Mouse (Mus musculus) liver, embryonic 12.5 days (tissue): Measurements from ENCODE around the gene Trim23. TPM values are rescaled to one million over a fixed set of nuclear protein-coding genes. Genes with fewer than 3 reads are reported as not detected.

ENCODE experiments used
- ATAC-seq: fragments of 200-750 bp; cut with Nextera tagmentation; 2 replicates; pipeline ENCODE4 v1.8.0; 2017; ENCODE audit warnings: moderate number of reproducible peaks, mild to moderate bottlenecking, moderate library complexity
- H3K27ac ChIP-seq: fragments of 300-500 bp; sonication (generic); 2 replicates; pipeline ENCODE4 v1.5.1; 2016; ENCODE audit warnings: mild to moderate bottlenecking
- H3K27me3 ChIP-seq: fragments of 300-500 bp; sonication (generic); replicated peaks from 2 replicates; pipeline ENCODE4 v1.6.1; 2016; ENCODE audit warnings: mild to moderate bottlenecking, moderate library complexity
- H3K36me3 ChIP-seq: fragments of 300-500 bp; sonication (generic); 2 replicates; pipeline ENCODE4 v1.6.1; 2016; ENCODE audit warnings: mild to moderate bottlenecking, moderate library complexity
- H3K4me1 ChIP-seq: fragments of 300-500 bp; sonication (generic); 2 replicates; pipeline ENCODE4 v1.6.1; 2016
- H3K4me2 ChIP-seq: fragments of 300-500 bp; sonication (generic); 2 replicates; pipeline ENCODE4 v1.6.1; 2016; ENCODE audit warnings: mild to moderate bottlenecking, moderate library complexity
- H3K4me3 ChIP-seq: fragments of 300-500 bp; sonication (generic); 2 replicates; pipeline ENCODE4 v1.5.1; 2016; ENCODE audit warnings: mild to moderate bottlenecking, moderate library complexity
- H3K9ac ChIP-seq: fragments of 300-500 bp; sonication (generic); 2 replicates; pipeline ENCODE4 v1.6.1; 2016; ENCODE audit warnings: mild to moderate bottlenecking, moderate library complexity
- H3K9me3 ChIP-seq: fragments of 300-500 bp; sonication (generic); replicated peaks from 2 replicates; pipeline ENCODE4 v1.6.1; 2016; ENCODE audit warnings: mild to moderate bottlenecking, moderate library complexity
- WGBS: fragments of 180-500 bp; shearing (Covaris S2); methylation state at CpG from one replicate; pipeline ENCODE4 v1.1.7; 2016; ENCODE audit not compliant: insufficient replicate concordance; 5-methylcytosine and 5-hydroxymethylcytosine counted together
- polyA plus RNA-seq: library from polyadenylated mRNA; unstranded; fragments of >200 nt; fragmentation: Nextera tagmentation; extraction: Ambion mirVana; gene quantifications from 2 replicates; pipeline ENCODE4 v1.2.1, GENCODE M21; 2016

Gene Trim23
- polyA plus RNA-seq, result 10.6 and 11.4 TPM in 2 replicates

GRCm38 (mm10) chr13:104178650-104179121 is at the start of gene Trim23:
Gene Trim23 (plus strand): TSS chr13:104178797.
- peak within 1 kb of the TSS; percentile 94 for H3K27ac ChIP-seq
- under 1% methylated on average over 38 of the region's 38 CpGs for WGBS
- H3K9me3 ChIP-seq, result no peaks in the 10 kb centered on the region
- peak within 1 kb of the TSS; percentile 74 for H3K4me3 ChIP-seq
- H3K4me2 ChIP-seq, result peak within 1 kb of the TSS; percentile 81
- H3K36me3 ChIP-seq, result peaks cover 38% of the 10 kb centered on the region
- ATAC-seq, result peak; percentile 98
- peaks cover 25% of the 10 kb centered on the region for H3K4me1 ChIP-seq
- H3K27me3 ChIP-seq, result no peaks in the 10 kb centered on the region
- H3K9ac ChIP-seq, result peak within 1 kb of the TSS; percentile 82

GRCm38 (mm10) chr13:104132561-104132960 is 46.0 kb upstream of the Trim23 start:
- no peak overlapping the region for H3K4me3 ChIP-seq
- ATAC-seq, result no peak
- H3K9me3 ChIP-seq, result no peaks in the 10 kb centered on the region
- H3K36me3 ChIP-seq, result no peaks in the 10 kb centered on the region
- H3K4me1 ChIP-seq, result no peaks in the 10 kb centered on the region
- no peak overlapping the region for H3K4me2 ChIP-seq
- H3K9ac ChIP-seq, result no peak overlapping the region
- WGBS, result 63% methylated on average over 2 of the region's 2 CpGs
- no peak overlapping the region for H3K27ac ChIP-seq
- no peaks in the 10 kb centered on the region for H3K27me3 ChIP-seq

GRCm38 (mm10) chr13:104134510-104135085 is 44.0 kb upstream of the Trim23 start:
- Histone ChIP-seq H3K9me3 (no peaks in the 10 kb centered on the region), H3K27me3 (no peaks in the 10 kb centered on the region), H3K27ac (no peak overlapping the region), H3K9ac (no peak overlapping the region), H3K4me1 (peaks cover under 1% of the 10 kb centered on the region; the same call in 1 of the 2 replicates), H3K36me3 (no peaks in the 10 kb centered on the region), H3K4me3 (no peak overlapping the region), H3K4me2 (no peak overlapping the region)
- no peak for ATAC-seq
- 75% methylated on average over 4 of the region's 4 CpGs for WGBS

GRCm38 (mm10) chr13:104139369-104140209 is 39.0 kb upstream of the Trim23 start:
- 26% methylated on average over 13 of the region's 13 CpGs for WGBS
- H3K4me3 ChIP-seq, result peak overlapping the region; percentile 32
- H3K27ac ChIP-seq, result no peak overlapping the region
- peak; percentile 72 for ATAC-seq
- H3K9me3 ChIP-seq, result no peaks in the 10 kb centered on the region
- H3K4me2 ChIP-seq, result peak overlapping the region; percentile 59
- peaks cover 35% of the 10 kb centered on the region for H3K36me3 ChIP-seq
- peaks cover 6% of the 10 kb centered on the region; the same call in 1 of the 2 replicates for H3K4me1 ChIP-seq
- H3K9ac ChIP-seq, result peak overlapping the region; percentile 23; the same call in 1 of the 2 replicates
- H3K27me3 ChIP-seq, result no peaks in the 10 kb centered on the region

- 86% methylated on average over 9 of the region's 9 CpGs for WGBS
- Histone ChIP-seq H3K4me2 (no peak overlapping the region), H3K27me3 (no peaks in the 10 kb centered on the region), H3K4me1 (peaks cover 3% of the 10 kb centered on the region; the same call in 1 of the 2 replicates), H3K36me3 (peaks cover 87% of the 10 kb centered on the region), H3K27ac (no peak overlapping the region), H3K9me3 (no peaks in the 10 kb centered on the region), H3K4me3 (no peak overlapping the region), H3K9ac (no peak overlapping the region)
- ATAC-seq, result no peak
Observed at GRCm38 (mm10) chr13:104144871-104145270, 33.7 kb upstream of the Trim23 start.

GRCm38 (mm10) chr13:104145646-104146045 is 33.0 kb upstream of the Trim23 start:
- H3K27ac ChIP-seq, result no peak overlapping the region
- no peaks in the 10 kb centered on the region for H3K4me1 ChIP-seq
- H3K4me2 ChIP-seq, result no peak overlapping the region
- H3K4me3 ChIP-seq, result no peak overlapping the region
- no peaks in the 10 kb centered on the region for H3K27me3 ChIP-seq
- no peaks in the 10 kb centered on the region for H3K9me3 ChIP-seq
- H3K36me3 ChIP-seq, result peaks cover 81% of the 10 kb centered on the region
- 88% methylated on average over 3 of the region's 3 CpGs for WGBS
- H3K9ac ChIP-seq, result no peak overlapping the region
- no peak for ATAC-seq

GRCm38 (mm10) chr13:104154180-104154579 is 24.4 kb upstream of the Trim23 start:
- Histone ChIP-seq H3K36me3 (peaks cover 68% of the 10 kb centered on the region), H3K9ac (no peak overlapping the region), H3K4me3 (no peak overlapping the region), H3K4me1 (no peaks in the 10 kb centered on the region), H3K4me2 (no peak overlapping the region), H3K27me3 (no peaks in the 10 kb centered on the region), H3K9me3 (no peaks in the 10 kb centered on the region), H3K27ac (no peak overlapping the region)
- 91% methylated on average over 5 of the region's 5 CpGs for WGBS
- no peak for ATAC-seq

GRCm38 (mm10) chr13:104155106-104155505 is 23.5 kb upstream of the Trim23 start:
- no peak for ATAC-seq
- Histone ChIP-seq H3K36me3 (peaks cover 71% of the 10 kb centered on the region), H3K4me1 (no peaks in the 10 kb centered on the region), H3K9ac (no peak overlapping the region), H3K9me3 (no peaks in the 10 kb centered on the region), H3K4me3 (no peak overlapping the region), H3K27ac (no peak overlapping the region), H3K4me2 (no peak overlapping the region), H3K27me3 (no peaks in the 10 kb centered on the region)
- WGBS, result 84% methylated on average over 7 of the region's 7 CpGs

GRCm38 (mm10) chr13:104155686-104156085 is 22.9 kb upstream of the Trim23 start:
- Histone ChIP-seq H3K9ac (no peak overlapping the region), H3K4me2 (no peak overlapping the region), H3K9me3 (no peaks in the 10 kb centered on the region), H3K4me1 (no peaks in the 10 kb centered on the region), H3K27ac (no peak overlapping the region), H3K27me3 (no peaks in the 10 kb centered on the region), H3K36me3 (peaks cover 75% of the 10 kb centered on the region), H3K4me3 (no peak overlapping the region)
- no peak for ATAC-seq
- 88% methylated on average over 1 of the region's 1 CpGs for WGBS

GRCm38 (mm10) chr13:104171711-104172110 is 6.9 kb upstream of the Trim23 start:
- H3K4me1 ChIP-seq, result peaks cover 30% of the 10 kb centered on the region
- no peak overlapping the region for H3K4me3 ChIP-seq
- peaks cover 39% of the 10 kb centered on the region for H3K36me3 ChIP-seq
- no peaks in the 10 kb centered on the region for H3K27me3 ChIP-seq
- no peak overlapping the region for H3K27ac ChIP-seq
- no peak overlapping the region for H3K4me2 ChIP-seq
- ATAC-seq, result no peak
- WGBS, result 84% methylated on average over 5 of the region's 5 CpGs
- no peaks in the 10 kb centered on the region for H3K9me3 ChIP-seq
- no peak overlapping the region for H3K9ac ChIP-seq

- Histone ChIP-seq H3K27me3 (no peaks in the 10 kb centered on the region), H3K4me2 (0 out of 2 replicates have a peak overlapping the region, but pooled peaks have one; percentile 6), H3K9me3 (no peaks in the 10 kb centered on the region), H3K9ac (no peak overlapping the region), H3K27ac (no peak overlapping the region), H3K4me3 (no peak overlapping the region), H3K4me1 (peaks cover 36% of the 10 kb centered on the region), H3K36me3 (peaks cover 32% of the 10 kb centered on the region)
- no peak; the same call in 1 of the 2 replicates for ATAC-seq
Observed at GRCm38 (mm10) chr13:104172498-104172897, 6.1 kb upstream of the Trim23 start.

GRCm38 (mm10) chr13:104176874-104177273 is 1.7 kb upstream of the Trim23 start:
- peak overlapping the region; percentile 81 for H3K4me2 ChIP-seq
- H3K27me3 ChIP-seq, result no peaks in the 10 kb centered on the region
- no peaks in the 10 kb centered on the region for H3K9me3 ChIP-seq
- 37% methylated on average over 3 of the region's 3 CpGs for WGBS
- peaks cover 23% of the 10 kb centered on the region for H3K36me3 ChIP-seq
- ATAC-seq, result no peak
- no peak overlapping the region for H3K27ac ChIP-seq
- H3K4me3 ChIP-seq, result peak overlapping the region; percentile 74
- H3K9ac ChIP-seq, result peak overlapping the region; percentile 69
- peaks cover 39% of the 10 kb centered on the region for H3K4me1 ChIP-seq
